Mouse (Mus musculus) monocyte, adult 2 months (primary cell): ENCODE data around the gene Nol10.

Experiments used
- DNase-seq, 2 experiments: peaks; one replicate each; pipeline ENCODE4 v3.0.0; 2022; ENCODE audit warnings: low spot score in 2 of 2, low read depth in 1 of 2

Gene Nol10

DNA sequence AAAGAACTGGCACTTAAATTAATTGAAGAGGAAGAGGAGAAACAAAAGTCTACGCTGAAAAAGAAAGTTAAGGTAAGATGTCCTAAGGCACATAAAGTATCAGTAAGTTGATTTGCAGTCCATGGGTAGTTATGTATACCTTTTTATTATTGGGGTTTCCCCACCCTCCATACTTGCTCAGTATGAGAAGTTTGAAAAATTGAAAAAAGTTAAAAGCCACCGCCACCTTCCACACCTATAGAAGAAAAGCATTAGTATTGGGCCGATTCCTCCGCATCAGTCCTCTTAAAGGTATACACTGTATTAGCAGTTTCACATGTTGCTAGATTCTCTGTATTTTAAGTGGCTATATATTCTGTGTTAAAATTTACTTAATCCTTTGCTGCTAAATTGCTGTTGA lies 58.6 kb downstream of the Nol10 start:
- DNase-seq = no peak

DNA sequence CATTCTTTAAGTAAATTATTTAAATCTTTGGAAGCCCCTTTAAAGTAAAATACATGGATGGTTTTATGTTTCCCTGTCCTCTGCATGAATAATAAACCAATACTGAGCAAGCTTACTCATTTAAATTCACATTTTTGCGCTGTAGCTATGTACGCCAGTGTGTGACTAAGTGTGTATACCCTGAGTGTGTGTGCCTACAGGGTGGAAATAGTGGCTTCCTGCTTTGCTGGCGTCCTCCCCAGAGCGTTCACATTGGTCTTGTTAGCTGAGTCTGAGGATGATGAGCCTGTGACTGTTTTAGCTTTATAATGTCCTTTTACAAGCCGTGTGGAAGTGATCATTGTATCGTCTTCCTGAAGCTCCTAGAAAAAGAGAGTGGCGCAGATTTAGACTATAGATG lies 60.1 kb downstream of the Nol10 start:
- no peak for DNase-seq

DNA sequence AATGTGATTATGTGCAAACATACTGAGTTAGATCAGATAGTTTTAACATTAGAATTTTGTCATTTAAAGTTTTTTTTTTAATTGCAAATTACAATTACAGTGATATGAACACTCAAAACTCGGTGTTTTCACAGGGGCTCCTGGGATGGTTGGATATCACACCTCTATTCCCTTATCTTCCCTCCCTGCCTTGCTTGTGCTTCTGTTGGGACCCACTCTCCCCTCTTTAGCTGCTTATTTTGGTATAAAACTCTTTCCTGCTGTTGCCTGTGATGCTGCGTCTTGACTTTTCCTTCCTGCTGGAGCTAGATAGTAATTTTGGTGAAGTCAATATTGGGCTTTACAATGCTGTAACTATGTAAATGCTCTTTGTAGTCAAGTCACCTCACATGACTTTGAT lies 63.0 kb downstream of the Nol10 start:
- DNase-seq = no peak

DNA sequence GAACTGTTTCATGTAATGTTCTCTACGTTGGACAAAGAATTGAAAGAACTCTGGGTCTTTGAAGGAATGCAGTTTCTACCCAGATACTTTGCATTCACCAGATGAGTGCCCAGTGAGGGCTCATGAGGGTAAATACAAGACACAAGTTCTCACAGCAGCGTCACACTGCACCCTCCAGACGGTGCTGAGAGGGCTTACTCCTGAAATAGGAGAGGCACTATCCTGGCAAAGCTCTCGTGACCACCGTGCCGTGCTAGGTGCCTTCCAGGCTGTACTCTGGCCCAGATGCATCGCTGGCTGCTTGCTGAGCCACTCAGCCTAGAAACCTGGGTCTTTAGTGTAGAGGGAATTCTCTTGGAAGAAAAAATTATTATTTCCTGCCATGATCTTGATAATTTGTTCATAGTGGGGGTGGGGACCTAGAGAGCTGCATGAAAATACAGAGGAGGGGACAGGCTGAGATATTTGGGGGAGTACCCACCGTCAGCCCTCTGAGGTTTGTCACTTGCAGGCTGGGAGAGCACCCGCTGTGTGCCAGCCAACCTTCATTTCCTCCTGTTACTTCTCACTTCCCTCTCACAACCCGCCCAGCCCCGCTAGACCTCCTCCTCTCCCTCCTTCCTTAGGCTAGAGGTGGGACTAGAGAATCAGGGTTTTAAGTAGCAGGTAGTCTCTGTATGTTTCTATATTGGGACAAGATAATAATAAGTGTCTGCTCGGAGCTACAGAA lies 63.7 kb downstream of the Nol10 start:
- no peak for DNase-seq

DNA sequence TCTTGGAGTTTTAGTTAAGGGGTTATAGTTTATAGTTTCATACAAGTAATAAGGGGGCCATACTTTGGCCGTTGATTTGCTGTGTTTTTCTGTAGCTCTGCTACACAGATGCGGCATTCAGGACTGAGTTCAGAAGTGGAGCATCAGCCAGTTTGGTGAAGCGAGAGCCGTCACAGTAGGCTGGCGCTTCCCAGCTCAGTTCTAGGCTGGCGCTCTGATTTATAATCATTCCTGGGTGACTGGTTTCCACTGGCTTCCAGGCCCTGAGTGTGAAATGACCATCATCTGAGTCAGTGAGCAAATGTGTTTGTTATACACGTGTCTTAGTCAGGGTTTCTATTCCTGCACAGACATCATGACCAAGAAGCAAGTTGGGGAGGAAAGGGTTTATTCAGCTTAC lies 66.5 kb downstream of the Nol10 start:
- DNase-seq = no peak

DNA sequence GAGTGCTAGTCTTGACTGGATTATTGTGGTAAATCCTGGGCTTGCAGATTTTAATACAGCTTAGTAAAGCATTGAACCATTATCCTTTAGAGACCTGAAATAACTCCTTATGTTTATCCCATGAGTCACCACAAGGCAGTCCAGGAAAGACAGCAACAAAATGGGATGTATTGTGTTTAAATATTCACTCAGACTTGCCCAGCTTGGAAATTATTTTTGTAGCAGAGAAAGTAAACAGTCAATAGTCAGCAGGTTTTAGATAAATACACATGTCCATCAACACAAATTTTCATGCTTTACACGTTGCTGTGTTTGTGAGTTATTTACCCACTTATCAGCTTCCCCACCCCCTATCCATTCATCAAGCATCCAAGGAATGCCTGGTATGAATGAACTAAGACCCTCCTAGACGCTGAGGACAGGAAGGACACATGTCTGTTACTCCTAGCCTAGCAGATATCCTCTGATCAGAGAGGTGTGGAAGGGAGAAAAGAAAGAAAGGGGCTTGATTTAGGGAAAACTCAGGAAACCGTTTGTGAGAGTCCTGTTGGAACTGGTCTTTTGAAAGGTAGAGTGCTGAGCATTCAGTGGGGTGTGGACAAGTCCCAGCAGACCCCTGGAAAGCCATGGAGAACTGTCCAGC lies 72.0 kb downstream of the Nol10 start:
- DNase-seq = no peak

DNA sequence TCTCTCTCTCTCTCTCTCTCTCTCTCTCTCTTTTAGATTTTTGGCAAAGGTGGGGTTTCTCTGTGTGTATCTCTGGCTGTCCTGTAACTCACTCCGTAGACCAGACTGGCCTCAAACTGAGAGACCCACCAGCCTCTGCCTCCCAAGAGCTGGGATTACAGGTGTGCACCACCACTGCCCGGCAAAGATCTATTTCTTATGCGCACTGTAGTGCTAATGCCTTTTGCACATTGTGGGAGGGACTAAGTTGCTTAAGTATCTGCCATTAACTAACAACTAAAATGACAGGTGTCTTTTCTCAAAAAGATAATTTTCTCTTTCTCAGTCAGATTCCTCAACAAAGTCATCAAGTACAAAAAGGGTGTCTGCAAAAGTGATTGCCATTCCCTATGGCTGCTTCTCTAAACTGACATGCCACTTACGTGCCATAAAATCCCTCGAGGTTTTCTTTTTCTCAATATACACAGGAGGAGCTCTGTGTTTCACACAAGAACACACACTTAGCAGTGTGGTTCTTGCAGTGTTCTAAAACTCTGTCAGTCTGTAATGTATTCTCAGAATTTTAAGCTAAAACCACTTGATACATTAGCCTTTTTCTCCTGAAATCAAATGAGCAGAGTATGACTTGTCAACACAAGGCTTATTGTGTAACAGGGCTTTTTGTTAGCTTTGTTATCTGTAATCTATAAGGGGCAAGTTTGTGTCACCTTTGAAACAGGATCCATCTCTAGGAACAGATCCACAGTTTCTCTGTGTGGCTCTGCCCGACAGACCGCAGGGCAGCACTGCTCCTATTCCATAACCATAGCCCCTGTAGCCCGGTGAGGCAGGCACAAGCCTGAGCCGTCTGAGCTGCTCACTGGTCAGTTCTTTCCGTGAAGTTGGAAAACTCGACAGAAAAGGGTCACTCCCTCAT lies 77.3 kb downstream of the Nol10 start:
- DNase-seq = no peak

DNA sequence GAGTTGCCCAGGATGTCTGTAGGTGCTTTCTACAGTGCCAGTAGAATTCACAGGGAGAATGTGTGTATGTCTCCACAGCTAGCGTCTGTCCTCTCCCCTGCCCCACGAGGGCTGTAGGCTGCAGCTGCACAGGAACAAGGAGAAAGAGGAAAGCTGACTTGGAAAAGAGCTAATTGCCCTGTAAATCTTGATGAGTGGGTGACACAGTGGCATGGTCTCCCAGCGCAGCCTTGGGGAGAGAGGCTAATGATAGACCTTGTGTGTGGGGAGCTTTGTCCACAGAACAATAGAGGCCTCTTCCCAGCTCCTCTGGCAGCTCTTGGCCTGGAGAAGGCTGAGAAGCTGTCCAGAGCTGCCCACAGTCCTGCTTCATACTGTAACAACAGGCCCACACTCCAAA lies 78.5 kb downstream of the Nol10 start:
- DNase-seq = no peak

DNA sequence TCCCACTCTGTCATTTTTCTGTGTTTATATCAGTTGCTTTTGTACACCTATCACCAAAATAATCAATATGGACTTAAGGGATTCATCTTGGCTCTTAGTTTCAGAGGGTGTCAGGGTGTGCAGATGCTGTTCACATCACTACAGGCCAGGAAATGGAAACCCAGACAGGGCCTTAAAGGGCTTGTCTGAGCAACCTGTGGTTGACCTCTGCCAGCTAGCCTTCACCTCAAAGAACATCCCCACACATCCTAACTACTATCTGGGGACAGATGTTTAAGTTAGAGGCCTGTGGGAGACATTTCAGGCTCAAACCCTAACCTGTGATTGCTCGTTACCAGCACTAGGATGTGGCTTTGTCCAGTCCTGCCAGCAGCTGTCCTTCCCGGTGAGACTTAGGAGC lies 82.3 kb downstream of the Nol10 start:
- DNase-seq = no peak

DNA sequence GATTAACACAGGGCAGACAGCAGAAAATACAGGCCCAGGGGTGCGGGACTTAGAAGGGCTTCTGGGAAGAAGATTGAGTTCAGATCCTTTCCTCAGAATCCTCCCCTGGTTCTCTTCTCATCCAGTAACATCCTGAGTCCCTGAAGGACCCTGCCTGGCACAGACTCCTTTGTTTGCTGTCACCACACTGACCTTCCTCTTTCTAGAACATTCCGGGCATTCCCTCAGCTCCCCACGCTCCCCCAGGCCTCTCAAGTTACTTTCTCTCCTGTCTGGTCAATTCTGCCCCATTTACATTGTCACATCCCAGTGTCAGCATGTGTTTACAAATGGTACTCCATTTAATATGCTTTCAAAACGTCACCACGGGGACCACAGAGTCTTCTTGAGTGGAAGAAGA lies 82.9 kb downstream of the Nol10 start:
- DNase-seq = no peak

DNA sequence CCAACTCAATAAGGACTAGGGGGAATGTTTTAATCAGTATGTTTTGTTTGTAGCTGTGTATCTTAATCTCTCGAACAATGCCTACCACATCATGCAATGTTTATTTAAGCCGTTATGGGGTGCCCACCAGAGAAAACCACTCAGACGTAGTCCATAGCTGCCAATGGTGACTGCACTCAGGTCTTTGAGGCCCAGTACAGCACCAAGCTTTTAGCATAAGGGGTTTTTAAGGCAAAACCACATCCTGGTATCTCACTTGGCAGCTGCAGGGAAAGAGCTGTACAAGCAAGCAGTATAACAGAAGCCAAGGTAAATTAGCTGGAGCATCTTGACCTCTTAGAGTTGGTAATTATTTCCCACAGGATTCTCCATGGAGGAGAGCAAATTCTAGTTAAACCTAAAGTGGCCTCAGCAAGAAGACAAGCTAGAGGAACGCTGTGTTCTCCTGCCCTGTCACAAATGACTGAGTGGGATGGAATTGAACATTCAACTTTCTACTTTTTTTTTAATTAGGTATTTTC lies 83.6 kb downstream of the Nol10 start:
- DNase-seq = no peak

DNA sequence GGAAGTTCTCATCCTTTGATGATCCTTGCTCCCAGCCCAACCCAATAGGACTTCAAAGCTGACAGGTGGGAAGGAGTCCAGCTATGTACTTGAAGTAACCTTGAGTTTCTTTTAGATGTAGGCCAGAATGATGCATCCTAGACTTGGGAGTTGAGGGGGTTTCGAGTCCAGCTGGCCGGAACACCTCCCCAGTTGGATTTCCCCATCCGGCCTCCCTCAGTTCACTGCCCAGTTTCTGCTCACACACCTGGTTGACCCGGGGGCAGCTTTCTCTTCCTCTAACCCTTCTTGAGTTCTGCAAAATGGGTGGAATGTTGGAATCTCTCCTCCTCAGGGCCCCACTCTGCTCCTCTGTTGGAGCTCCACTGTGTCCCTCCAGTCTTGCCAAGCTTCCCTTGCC lies 85.5 kb downstream of the Nol10 start:
- DNase-seq = no peak

DNA sequence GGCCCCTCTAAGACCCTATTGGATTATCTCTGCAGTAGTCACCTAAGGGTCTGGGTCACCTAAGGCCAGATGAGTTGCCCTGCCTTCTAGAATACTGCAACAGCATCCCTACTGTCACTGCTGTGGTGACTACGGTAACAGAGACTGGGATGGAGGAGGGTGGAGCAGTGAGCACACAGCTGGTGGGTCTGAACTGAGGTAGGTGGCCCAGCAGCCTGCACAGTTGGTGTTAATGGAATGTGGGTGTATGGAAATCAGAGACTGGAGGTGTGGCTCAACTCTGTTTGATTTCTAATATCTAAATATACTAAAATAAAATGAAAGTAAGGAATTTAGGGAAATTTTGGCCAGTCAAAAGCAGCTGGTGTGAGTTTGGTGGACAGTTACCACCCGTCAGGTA lies 88.2 kb downstream of the Nol10 start:
- DNase-seq = no peak

DNA sequence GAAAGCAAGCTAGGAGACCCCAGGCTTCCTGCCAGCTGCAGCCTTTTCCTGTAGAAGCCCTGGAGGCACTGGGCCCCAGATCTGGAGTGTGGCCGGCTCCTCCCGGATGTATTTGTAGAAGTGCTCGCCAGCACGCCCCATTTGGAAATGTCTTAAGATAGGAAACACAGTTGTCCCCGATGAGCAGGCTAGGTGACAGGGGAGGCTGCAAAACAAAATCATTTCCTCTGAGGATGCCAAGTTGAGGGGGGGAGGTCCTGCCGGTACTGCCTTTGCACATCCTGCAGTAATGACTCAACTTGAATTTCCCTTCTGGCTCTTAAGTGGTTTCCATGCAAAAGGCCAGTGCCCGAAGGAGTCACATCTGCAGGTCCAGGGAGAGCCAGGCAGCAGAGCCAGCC lies 92.0 kb downstream of the Nol10 start:
- no peak for DNase-seq

DNA sequence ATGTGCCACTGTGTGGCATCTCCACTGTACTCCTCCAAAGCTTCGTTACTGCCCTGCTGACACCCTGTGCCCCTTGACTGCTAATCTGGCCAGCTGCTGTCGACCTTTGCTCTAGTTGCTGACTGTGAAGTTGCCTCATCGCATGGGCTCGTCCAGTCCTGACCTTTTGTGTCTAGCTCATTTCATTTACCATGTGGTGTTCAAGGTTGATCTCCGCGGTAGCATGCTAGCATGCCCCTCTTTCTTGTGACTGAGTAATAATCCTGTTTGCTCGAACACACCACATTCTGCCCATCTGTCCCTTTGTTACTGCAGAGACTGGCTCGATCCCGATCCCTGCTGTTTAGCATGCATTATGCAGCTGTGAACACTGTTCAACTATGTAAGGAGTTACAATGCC lies 93.2 kb downstream of the Nol10 start:
- DNase-seq = no peak

DNA sequence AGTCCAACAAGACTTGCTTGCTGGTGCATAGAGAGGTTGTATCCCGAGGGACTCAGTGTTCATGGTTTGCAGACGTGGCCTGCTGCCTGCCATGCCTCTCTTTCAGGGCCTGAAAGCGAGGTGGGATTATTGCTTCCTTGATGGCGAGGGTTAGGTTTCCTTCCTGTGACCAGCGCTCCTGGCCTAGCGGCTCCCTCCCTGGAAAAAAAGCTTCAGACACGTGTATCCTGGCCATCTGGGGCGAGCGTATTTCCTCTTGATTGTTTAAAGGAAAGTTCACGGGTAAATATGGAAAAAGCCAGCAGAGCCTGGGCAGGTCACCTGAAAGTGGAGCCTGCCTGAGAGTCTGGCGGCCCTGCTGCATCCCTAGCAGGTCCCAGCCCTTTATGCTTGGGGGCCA lies 96.1 kb downstream of the Nol10 start:
- no peak for DNase-seq

DNA sequence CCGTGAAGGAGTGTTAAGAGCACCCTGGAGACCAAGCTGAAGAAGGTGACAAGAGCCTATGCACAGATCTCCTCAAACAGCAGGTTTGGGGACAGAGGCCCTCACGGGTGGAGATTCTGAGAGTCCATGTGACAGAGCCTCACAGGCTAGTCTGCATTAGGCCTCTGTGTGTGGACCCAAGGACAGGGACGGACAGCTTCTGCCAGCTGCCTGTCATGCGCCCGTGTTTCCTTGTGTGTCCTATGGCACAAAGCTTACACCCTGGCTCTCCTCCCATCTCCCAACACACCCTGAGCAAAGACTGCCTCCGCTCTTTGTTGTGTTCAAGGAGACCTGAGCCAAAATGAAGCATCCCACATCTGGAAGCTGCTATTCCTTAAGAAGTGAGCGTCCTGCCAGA lies 97.0 kb downstream of the Nol10 start:
- DNase-seq = no peak

DNA sequence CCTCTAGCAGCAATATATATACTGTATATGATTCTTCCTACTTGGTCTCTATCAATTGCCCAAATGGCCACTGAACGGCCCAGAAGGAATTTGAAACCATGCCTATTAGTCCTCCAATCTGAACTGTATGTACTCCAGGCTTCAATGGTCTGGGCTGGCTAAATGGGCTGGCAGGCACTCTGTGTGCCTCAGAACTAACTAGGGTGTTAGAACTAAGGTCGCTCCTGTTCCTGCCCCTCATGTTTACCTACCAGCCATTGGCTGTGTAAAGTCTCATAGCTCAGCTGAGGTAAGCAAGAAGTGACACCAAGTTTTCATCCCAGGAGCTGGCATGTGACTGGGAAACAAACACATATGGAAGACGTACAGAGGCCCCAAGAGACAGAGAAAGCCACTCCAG lies 100.5 kb downstream of the Nol10 start:
- DNase-seq = no peak

DNA sequence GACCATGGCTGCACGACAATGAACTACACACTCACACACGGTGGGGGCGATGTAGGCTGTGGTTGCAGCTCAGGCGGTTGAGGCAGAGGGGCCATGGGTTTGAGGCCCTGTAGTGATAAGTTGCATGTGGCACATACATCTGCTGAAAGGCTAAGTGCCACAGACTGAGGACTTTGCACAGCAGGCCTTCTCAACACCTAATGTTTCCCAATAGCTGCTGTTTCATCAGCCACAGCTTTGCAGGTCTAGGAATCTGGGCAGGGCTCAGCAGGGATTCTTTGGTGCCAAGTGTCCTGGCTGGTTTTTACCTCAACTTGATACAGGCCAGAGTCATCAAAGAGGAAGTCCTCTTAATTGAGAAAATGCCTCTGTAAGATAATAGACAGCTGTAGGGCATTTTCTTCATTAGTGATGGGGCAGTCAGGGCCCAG lies 101.4 kb downstream of the Nol10 start:
- DNase-seq = no peak

DNA sequence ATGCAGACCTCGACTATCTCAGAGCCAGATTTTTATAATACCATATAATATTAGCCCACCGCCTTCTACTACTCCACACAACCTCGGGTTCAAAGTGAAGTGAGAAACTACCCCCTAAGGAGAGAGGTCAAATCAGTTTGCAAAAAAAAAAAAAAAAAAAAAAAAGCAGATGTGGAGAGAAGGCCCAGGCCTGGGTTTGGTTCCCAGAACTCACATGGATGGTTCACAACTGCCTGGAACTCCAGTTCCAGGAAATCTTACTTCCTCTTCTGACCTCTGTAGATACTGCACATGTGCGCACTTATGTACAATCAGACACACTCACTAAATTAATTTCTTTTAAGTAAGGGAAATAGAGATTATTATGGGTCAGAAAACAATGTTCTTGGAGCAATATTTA lies 102.2 kb downstream of the Nol10 start:
- DNase-seq = no peak

DNA sequence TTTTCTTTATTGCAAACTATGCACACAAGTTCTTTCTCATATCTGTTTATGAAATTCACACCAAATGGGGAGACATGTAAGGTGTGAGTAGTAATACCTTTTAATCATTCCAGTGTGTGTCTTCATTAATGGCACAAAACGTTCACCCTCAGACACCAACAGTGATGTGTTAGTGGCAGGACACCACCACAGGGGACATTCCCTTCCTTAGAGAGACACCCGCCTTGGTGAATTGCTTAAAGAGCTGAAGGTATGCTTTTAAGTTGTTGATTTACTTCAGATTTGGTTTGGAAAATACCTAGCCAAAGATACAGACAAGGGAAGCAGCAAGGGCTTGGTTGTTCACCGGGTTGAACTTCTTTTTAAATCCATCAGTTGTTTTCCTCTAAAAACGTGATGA lies 102.7 kb downstream of the Nol10 start:
- no peak for DNase-seq

DNA sequence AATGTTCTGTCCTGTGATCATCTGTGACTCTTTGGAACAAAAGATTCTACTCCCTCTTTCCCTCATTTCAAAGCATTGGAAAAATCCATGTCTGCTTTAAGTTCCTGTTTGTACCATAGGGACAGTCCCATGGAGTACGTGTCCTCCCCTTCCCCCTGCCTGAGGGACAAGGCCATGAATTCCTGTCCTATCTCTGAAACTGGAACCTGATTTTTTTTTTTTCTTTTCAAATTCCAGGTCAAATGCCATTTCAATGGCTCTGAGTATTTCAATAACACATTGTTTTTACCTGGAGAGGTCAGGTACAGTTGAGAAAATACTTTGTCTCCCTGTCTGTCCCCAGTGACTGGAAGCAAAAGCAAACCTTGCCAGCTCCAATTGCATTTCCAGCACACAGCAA lies 104.0 kb downstream of the Nol10 start:
- DNase-seq = no peak
